Mouse (Mus musculus) midbrain, postnatal 0 days (tissue): ENCODE measurements around the gene Dtd1. TPM values are rescaled to one million over a fixed set of nuclear protein-coding genes. Genes with fewer than 3 reads are reported as not detected.

ENCODE experiments used
- ATAC-seq: fragments of 200-750 bp; cut with Nextera tagmentation; 2 replicates; pipeline ENCODE4 v1.8.0; 2017; ENCODE audit warnings: moderate number of reproducible peaks, mild to moderate bottlenecking, moderate TSS enrichment, moderate library complexity; ENCODE audit not compliant: low FRiP score
- DNase-seq: peaks from one replicate; pipeline ENCODE4 v3.0.0-alpha.2; 2015; ENCODE audit warnings: low spot score
- H3K27ac ChIP-seq: fragments of 300-500 bp; sonication (generic); 2 replicates; pipeline ENCODE4 v1.5.1; 2014; ENCODE audit warnings: low read depth, mild to moderate bottlenecking, low read length, mixed read lengths
- H3K27me3 ChIP-seq: fragments of 300-500 bp; sonication (generic); 2 replicates; pipeline ENCODE4 v1.6.1; 2014; ENCODE audit warnings: low read length, control low read depth, mixed read lengths; ENCODE audit not compliant: insufficient read depth
- H3K36me3 ChIP-seq: fragments of 300-500 bp; sonication (generic); 2 replicates; pipeline ENCODE4 v1.6.1; 2014; ENCODE audit warnings: low read length, control low read depth, mixed read lengths; ENCODE audit not compliant: insufficient read depth
- H3K4me1 ChIP-seq: fragments of 300-500 bp; sonication (generic); 2 replicates; pipeline ENCODE4 v1.6.1; 2014; ENCODE audit warnings: mild to moderate bottlenecking, control low read depth, antibody characterized with exemption, low read length, mixed read lengths; ENCODE audit not compliant: insufficient read depth
- H3K4me2 ChIP-seq: fragments of 300-500 bp; sonication (generic); 2 replicates; pipeline ENCODE4 v1.6.1; 2014; ENCODE audit warnings: low read depth, mild to moderate bottlenecking, low read length, mixed read lengths; ENCODE audit not compliant: poor library complexity, severe bottlenecking
- H3K4me3 ChIP-seq: fragments of 300-500 bp; sonication (generic); 2 replicates; pipeline ENCODE4 v1.5.1; 2014; ENCODE audit warnings: low read depth, mild to moderate bottlenecking, low read length, moderate library complexity
- H3K9ac ChIP-seq: fragments of 300-500 bp; sonication (generic); replicated peaks from 2 replicates; pipeline ENCODE4 v1.6.1; 2014; ENCODE audit warnings: mild to moderate bottlenecking, low read length, moderate library complexity, mixed read lengths; ENCODE audit not compliant: poor library complexity, severe bottlenecking
- H3K9me3 ChIP-seq: fragments of 300-500 bp; sonication (generic); 2 replicates; pipeline ENCODE4 v1.6.1; 2016; ENCODE audit warnings: low read length, control low read depth
- CTCF ChIP-seq: IDR thresholded peaks from 2 replicates; pipeline ENCODE4 v1.5.1; 2016; ENCODE audit warnings: antibody characterized with exemption, mild to moderate bottlenecking
- WGBS: fragments of 180-500 bp; shearing (Covaris S2); extraction: QIAGEN DNeasy Blood & Tissue Kit; methylation state at CpG from one replicate; pipeline ENCODE4 v1.1.7; 2014; 5-methylcytosine and 5-hydroxymethylcytosine counted together
- polyA plus RNA-seq: library from polyadenylated mRNA; unstranded; fragments of >200 nt; fragmentation: Nextera tagmentation; extraction: Ambion mirVana; gene quantifications from 2 replicates; pipeline ENCODE4 v1.2.1, GENCODE M21; 2015
- total RNA-seq: library from RNA; depleted of rRNA; stranded (reverse); fragments of >200 nt; gene quantifications from 2 replicates; pipeline ENCODE4 v1.2.3, GENCODE M21; 2014

The Dtd1 gene
- total and polyA plus RNA-seq, 2 experiments from 2014 or later: 88.7 to 202 TPM

DNA sequence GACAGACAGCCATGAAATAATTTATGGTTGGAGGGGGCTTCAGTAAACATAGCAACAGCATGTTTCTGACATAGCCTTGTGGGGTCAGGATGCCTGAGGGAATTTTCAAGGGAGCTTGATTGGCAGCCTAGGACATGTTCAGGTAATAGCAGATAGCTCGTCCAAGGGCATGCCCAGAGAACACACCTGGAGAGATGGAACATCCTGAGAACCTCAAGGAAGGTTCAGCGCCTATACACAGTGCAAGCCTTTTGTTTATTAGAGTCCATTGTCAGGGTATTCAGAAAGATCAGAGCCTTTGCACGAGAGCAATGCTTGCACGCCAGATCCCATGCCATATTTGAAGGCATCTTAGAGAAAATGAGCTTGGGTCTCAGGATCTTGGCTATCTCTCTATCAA, 175.9 kb downstream of the Dtd1 start:
- H3K27ac ChIP-seq: no peak overlapping the region
- H3K9ac ChIP-seq: no peak overlapping the region
- H3K4me1 ChIP-seq: no peaks in the 10 kb centered on the region
- DNase-seq (no peak), ATAC-seq (no peak)
- no peak for TF ChIP-seq CTCF
- no peaks in the 10 kb centered on the region for H3K9me3 ChIP-seq
- no peaks in the 10 kb centered on the region for H3K27me3 ChIP-seq
- no peak overlapping the region for H3K4me2 ChIP-seq
- H3K36me3 ChIP-seq: no peaks in the 10 kb centered on the region
- whole genome bisulfite sequencing: 90% methylated on average over 4 of the region's 4 CpGs
- H3K4me3 ChIP-seq: no peak overlapping the region

DNA sequence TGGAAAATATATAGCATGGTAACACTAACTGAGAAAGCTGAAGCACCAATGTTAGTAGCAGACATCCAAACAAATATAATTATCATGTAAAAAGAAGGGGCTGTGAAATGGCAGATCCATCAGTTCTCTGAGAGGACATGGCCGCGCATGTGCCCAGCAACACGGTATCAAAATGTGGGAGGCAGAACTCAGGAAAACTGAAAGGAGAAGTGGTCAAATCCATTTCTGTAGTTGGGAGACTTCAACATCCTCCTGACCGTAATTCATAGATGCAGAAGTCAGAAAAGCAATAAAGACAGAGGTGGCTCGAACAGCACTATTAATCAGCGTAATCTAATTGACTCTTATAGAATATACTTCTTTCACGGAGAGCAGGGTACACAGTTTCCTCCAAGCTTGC, 179.6 kb downstream of the Dtd1 start:
- ATAC-seq (no peak), DNase-seq (no peak)
- TF ChIP-seq CTCF: no peak
- Histone ChIP-seq H3K36me3 (no peaks in the 10 kb centered on the region), H3K9me3 (no peaks in the 10 kb centered on the region), H3K4me1 (no peaks in the 10 kb centered on the region), H3K4me3 (no peak overlapping the region), H3K27ac (no peak overlapping the region), H3K9ac (no peak overlapping the region), H3K27me3 (no peaks in the 10 kb centered on the region), H3K4me2 (no peak overlapping the region)
- 84% methylated on average over 7 of the region's 7 CpGs for WGBS

DNA sequence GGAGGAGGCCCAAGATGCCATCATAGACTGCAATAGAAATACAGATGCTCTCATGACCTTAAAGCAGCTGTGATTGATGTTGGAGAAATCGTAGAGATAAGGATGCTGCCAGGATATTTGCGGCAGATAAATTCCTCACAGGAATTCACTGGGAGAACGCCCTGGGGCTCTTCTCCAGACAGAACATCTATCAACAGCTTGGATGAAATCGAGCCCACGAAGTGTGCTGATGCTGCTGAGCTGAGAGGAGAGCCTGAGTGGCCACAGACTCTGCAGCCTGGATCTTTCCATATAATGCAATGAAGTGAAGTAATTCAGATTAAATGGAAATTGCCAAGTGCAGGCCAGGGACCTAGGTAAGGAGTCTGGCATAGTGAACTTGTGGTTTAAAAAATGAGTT, 181.0 kb downstream of the Dtd1 start:
- DNase-seq: peak; percentile 4
- no peaks in the 10 kb centered on the region for H3K36me3 ChIP-seq
- H3K27me3 ChIP-seq: no peaks in the 10 kb centered on the region
- H3K27ac ChIP-seq: no peak overlapping the region
- no peaks in the 10 kb centered on the region for H3K4me1 ChIP-seq
- H3K9ac ChIP-seq: no peak overlapping the region
- no peak for TF ChIP-seq CTCF
- ATAC-seq: no peak
- H3K4me2 ChIP-seq: no peak overlapping the region
- 67% methylated on average over 5 of the region's 5 CpGs for WGBS
- no peak overlapping the region for H3K4me3 ChIP-seq
- H3K9me3 ChIP-seq: no peaks in the 10 kb centered on the region

DNA sequence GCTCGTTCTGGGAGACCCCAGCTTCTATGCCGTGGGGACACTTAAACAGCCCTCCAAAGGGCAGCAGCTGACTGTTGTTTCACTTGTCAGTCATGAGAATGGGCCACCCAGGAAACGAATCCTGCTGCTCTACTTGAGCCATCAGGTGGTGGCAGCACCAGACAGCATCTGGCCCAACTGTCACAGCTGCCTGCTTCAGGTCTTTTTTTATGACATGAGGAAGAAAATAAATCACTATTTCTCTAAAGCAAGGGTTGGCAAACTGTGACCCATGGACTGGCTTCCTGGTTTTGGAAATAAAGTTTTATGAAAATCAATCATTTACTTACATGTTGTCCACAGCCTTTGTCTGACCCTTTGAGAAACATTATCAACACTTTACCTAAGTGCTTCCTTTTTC, 182.2 kb downstream of the Dtd1 start:
- no peak overlapping the region for H3K9ac ChIP-seq

DNA sequence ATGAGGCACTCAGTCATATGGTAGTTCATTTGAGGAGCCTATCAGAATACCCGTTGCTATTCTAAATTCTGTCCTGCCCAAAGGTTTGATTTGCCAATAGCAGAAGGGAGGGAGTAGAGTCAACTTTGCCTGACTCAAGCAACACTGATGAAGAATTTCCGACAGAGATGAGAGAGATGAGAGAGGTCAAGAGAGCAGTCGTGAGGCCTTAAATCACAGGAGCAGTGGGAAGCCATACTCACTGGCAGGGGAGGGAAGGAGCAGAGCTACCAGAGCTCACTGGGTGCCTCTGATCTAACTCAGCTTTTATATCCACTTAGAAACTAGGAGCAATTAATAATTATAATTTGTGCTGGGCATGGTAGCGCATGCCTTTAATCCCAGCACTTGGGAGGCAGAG, 182.8 kb downstream of the Dtd1 start:
- no peak overlapping the region for H3K9ac ChIP-seq
- WGBS: 81% methylated on average over 4 of the region's 4 CpGs
- H3K27me3 ChIP-seq: no peaks in the 10 kb centered on the region
- H3K4me1 ChIP-seq: no peaks in the 10 kb centered on the region
- no peak for ATAC-seq
- no peak overlapping the region for H3K4me2 ChIP-seq
- H3K36me3 ChIP-seq: no peaks in the 10 kb centered on the region
- no peak for DNase-seq
- H3K4me3 ChIP-seq: no peak overlapping the region
- H3K9me3 ChIP-seq: no peaks in the 10 kb centered on the region
- no peak overlapping the region for H3K27ac ChIP-seq
- TF ChIP-seq CTCF: no peak

More for the DNA sequence above, 182.2 kb downstream of the Dtd1 start:
- Histone ChIP-seq H3K4me2 (no peak overlapping the region), H3K4me1 (no peaks in the 10 kb centered on the region), H3K27ac (no peak overlapping the region), H3K36me3 (no peaks in the 10 kb centered on the region), H3K4me3 (no peak overlapping the region), H3K27me3 (no peaks in the 10 kb centered on the region), H3K9me3 (no peaks in the 10 kb centered on the region)
- DNase-seq (no peak), ATAC-seq (no peak)
- TF ChIP-seq CTCF: no peak
- 62% methylated on average over 3 of the region's 3 CpGs for WGBS

DNA sequence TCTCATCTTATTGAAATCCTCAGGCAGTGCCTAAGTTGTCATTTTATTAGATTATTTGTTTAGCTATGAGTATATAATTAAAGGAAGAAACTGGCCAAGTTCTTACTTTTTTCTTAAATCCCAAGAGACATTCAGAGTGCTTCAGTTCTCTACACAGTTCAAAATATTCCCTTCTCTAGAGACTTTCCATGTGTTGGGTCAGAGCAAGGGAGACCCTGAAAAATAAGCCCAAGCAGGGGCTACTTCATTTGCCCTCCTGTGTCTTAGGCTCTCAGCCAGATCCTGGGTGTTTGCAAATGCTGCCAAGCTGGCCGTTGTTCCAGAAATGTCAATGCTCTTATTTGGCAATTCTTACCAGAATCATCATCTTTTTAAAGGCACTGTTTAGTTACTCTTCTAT, 183.5 kb downstream of the Dtd1 start:
- TF ChIP-seq CTCF: no peak
- Histone ChIP-seq H3K4me3 (no peak overlapping the region), H3K9ac (no peak overlapping the region), H3K36me3 (no peaks in the 10 kb centered on the region), H3K9me3 (no peaks in the 10 kb centered on the region), H3K27me3 (no peaks in the 10 kb centered on the region), H3K4me2 (no peak overlapping the region), H3K27ac (no peak overlapping the region), H3K4me1 (no peaks in the 10 kb centered on the region)
- ATAC-seq (no peak), DNase-seq (no peak)
- 86% methylated on average over 1 of the region's 1 CpGs for WGBS
